Mouse (Mus musculus) midbrain, embryonic 16.5 days (tissue): ENCODE results near the gene Srcap. TPM values are rescaled to one million over a fixed set of nuclear protein-coding genes. Genes with fewer than 3 reads are reported as not detected.

Experiments
- ATAC-seq: fragments of 200-750 bp; cut with Nextera tagmentation; 2 replicates; pipeline ENCODE4 v1.8.0; 2017; ENCODE audit warnings: moderate TSS enrichment
- H3K27ac ChIP-seq: fragments of 300-500 bp; sonication (generic); 2 replicates; pipeline ENCODE4 v1.5.1; 2014; ENCODE audit warnings: mild to moderate bottlenecking, low read length, mixed read lengths
- H3K27me3 ChIP-seq: fragments of 300-500 bp; sonication (generic); 2 replicates; pipeline ENCODE4 v1.6.1; 2014; ENCODE audit warnings: low read depth, low read length, mixed read lengths; ENCODE audit not compliant: control insufficient read depth, insufficient read depth
- H3K36me3 ChIP-seq: fragments of 300-500 bp; sonication (generic); 2 replicates; pipeline ENCODE4 v1.6.1; 2014; ENCODE audit warnings: mild to moderate bottlenecking, low read length, moderate library complexity, mixed read lengths; ENCODE audit not compliant: control insufficient read depth, insufficient read depth
- H3K4me1 ChIP-seq: fragments of 300-500 bp; sonication (generic); 2 replicates; pipeline ENCODE4 v1.6.1; 2014; ENCODE audit warnings: mild to moderate bottlenecking, low read length, mixed read lengths; ENCODE audit not compliant: control insufficient read depth, insufficient read depth
- H3K4me2 ChIP-seq: fragments of 300-500 bp; sonication (generic); 2 replicates; pipeline ENCODE4 v1.6.1; 2014; ENCODE audit warnings: mild to moderate bottlenecking, low read length, mixed read lengths
- H3K4me3 ChIP-seq: fragments of 300-500 bp; sonication (generic); 2 replicates; pipeline ENCODE4 v1.5.1; 2014; ENCODE audit warnings: low read depth, mild to moderate bottlenecking, low read length, moderate library complexity, mixed read lengths
- H3K9ac ChIP-seq: fragments of 300-500 bp; sonication (generic); 2 replicates; pipeline ENCODE4 v1.6.1; 2014; ENCODE audit warnings: low read depth, low read length, mixed read lengths
- H3K9me3 ChIP-seq: fragments of 300-500 bp; sonication (generic); replicated peaks from 2 replicates; pipeline ENCODE4 v1.6.1; 2014; ENCODE audit warnings: mild to moderate bottlenecking, low read length, mixed read lengths; ENCODE audit not compliant: control insufficient read depth, poor library complexity, severe bottlenecking
- WGBS: fragments of 180-500 bp; shearing (Covaris S2); extraction: QIAGEN DNeasy Blood & Tissue Kit; methylation state at CpG from one replicate; pipeline ENCODE4 v1.1.7; 2014; 5-methylcytosine and 5-hydroxymethylcytosine counted together
- polyA plus RNA-seq: library from polyadenylated mRNA; unstranded; fragments of >200 nt; fragmentation: Nextera tagmentation; extraction: Ambion mirVana; gene quantifications from 2 replicates; pipeline ENCODE4 v1.2.1, GENCODE M21; 2015

Srcap gene
- polyA plus RNA-seq, 1 experiment from 2014 or later, result 38.4 TPM

DNA sequence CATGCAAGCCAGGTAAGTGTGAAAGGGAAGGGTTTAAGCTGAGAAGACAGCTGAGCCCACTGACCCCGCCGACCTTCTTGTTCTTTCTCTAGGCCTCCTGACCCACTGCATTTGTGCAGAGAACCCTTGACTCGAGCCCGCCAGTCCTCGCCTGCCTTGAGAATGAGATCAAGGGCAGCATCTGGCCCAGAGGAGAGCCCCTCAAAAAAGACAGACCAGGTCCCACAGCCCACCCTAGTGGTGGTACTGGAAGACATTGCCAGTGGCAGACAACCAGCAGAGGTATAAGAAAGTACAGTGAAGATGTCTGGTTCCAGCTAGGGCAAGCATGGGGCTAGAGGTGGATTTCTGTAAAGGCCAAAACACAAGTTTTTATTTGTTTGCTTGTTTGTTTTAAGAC, 38.1 kb upstream of the Srcap start:
- 75% methylated on average over 5 of the region's 5 CpGs for WGBS
- Histone ChIP-seq H3K27me3 (no peaks in the 10 kb centered on the region), H3K9me3 (no peaks in the 10 kb centered on the region), H3K27ac (no peak overlapping the region), H3K4me2 (no peak overlapping the region), H3K4me3 (no peak overlapping the region), H3K4me1 (peaks cover 27% of the 10 kb centered on the region), H3K36me3 (peaks cover 21% of the 10 kb centered on the region), H3K9ac (no peak overlapping the region)
- ATAC-seq, result no peak

DNA sequence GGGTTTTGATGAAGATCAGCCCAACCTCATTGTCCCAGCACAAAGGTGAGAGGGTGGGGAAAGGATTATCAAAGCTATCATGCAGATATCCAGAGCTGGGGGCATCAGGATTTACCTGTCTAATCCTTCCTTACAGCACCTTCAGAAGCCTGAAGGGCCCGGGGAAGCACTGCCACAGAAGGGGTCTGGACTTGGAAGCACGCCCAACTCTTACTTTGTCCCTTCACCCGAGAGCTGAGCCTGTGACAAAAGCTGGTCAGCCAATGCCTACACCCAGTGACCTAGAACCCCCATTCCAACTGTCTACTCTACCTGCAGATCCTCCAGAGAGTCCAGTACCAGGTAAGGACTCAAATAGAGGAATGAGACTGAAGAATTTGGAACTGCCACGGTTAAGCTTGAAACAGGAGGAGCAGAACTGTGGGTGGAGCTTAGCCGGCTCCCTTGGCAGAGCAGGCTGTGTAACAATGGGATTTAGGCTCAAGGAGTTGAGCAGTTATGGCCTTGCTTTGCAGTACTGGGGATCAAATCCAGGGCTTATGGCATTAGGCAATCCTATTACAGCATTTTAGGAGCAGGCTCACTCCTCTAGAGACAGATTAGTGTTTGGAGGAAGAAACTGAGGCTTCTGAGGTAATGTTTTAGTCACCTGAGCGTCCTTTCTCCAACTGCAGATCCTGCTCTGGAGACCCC, 37.3 kb upstream of the Srcap start:
- H3K36me3 ChIP-seq, result peaks cover 21% of the 10 kb centered on the region
- peaks cover 23% of the 10 kb centered on the region for H3K4me1 ChIP-seq
- no peaks in the 10 kb centered on the region for H3K27me3 ChIP-seq
- H3K9me3 ChIP-seq, result no peaks in the 10 kb centered on the region
- no peak overlapping the region for H3K4me3 ChIP-seq
- no peak overlapping the region for H3K27ac ChIP-seq
- 80% methylated on average over 6 of the region's 6 CpGs for WGBS
- no peak overlapping the region for H3K4me2 ChIP-seq
- H3K9ac ChIP-seq, result no peak overlapping the region
- ATAC-seq, result no peak

DNA sequence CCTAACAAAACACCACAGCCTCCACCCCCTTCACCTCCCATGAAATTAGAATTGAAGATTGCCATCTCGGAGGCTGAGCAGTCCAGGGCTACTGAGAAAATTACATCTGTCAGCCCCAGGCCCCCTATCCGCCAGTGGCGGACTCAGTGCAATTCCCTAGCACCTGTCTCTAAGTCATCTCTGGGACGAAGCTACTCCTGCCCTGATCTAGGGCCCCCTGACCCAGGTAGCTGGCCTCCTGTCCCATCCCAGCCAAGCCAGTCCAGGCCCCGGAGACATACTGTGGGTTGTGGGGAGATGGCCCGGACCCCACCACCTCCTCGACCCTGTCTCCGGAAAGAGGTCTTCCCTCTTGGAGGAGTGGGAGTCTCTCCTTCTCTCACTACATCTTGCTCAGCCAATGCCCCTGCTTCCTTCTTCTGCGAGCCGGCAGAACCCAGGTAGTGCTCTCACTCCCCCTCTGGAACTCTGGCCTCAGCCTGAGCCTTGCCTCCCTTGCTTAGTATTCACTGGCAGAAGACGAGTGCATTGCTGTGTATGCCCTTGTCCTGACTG, 36.5 kb upstream of the Srcap start:
- no peak for ATAC-seq

DNA sequence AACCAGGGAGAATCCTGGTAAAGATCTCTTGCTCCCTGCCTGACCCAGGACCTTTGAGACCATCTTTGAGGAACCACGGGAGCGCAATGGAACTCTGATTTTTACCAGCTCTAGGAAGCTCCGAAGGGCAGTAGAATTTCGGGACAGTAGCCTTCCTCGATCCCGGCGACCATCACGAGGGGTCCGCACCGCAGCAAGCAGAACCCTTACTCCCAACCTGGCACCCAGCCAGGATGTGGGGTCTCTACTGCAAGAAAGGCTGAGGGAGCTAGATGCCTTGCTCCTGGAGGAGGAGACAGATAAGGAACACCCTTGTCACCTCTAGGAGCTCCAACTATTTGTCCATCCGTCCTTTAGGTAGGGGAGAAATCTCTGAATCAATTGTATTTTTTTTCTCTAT, 35.4 kb upstream of the Srcap start:
- Histone ChIP-seq H3K4me3 (no peak overlapping the region), H3K27me3 (no peaks in the 10 kb centered on the region), H3K4me2 (no peak overlapping the region), H3K9ac (no peak overlapping the region), H3K27ac (no peak overlapping the region), H3K36me3 (peaks cover 21% of the 10 kb centered on the region), H3K9me3 (no peaks in the 10 kb centered on the region), H3K4me1 (peaks cover 33% of the 10 kb centered on the region)
- 94% methylated on average over 11 of the region's 11 CpGs for WGBS
- no peak for ATAC-seq

More for the DNA sequence above, 36.5 kb upstream of the Srcap start:
- Histone ChIP-seq H3K27me3 (no peaks in the 10 kb centered on the region), H3K36me3 (peaks cover 21% of the 10 kb centered on the region), H3K4me3 (no peak overlapping the region), H3K27ac (no peak overlapping the region), H3K4me1 (peaks cover 22% of the 10 kb centered on the region), H3K9me3 (no peaks in the 10 kb centered on the region), H3K9ac (no peak overlapping the region), H3K4me2 (no peak overlapping the region)
- 97% methylated on average over 11 of the region's 11 CpGs for WGBS

DNA sequence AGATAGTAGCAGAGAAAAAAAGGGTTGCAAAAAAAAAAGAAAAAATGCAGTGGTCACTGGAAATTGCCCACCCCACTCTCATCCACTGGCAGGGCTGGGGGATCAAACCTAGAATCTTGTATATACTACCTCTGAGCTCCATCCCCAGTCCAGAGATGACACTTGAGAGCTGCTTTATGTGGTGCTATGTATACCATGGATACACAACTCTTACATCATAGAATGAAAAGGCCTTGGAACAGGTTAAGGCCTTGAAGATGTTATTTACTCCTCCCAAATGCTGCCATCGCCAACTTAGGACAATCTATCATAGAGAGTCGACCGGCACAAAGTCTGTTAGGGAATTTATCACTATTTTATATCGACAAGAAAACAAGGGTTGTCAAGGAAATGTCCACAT, 34.9 kb upstream of the Srcap start:
- Histone ChIP-seq H3K4me3 (peak overlapping the region; percentile 76; the same call in 1 of the 2 replicates), H3K9me3 (no peaks in the 10 kb centered on the region), H3K4me2 (peak overlapping the region; percentile 69), H3K9ac (0 out of 2 replicates have a peak overlapping the region, but pooled peaks have one; percentile 36), H3K4me1 (peaks cover 33% of the 10 kb centered on the region), H3K36me3 (peaks cover 21% of the 10 kb centered on the region), H3K27me3 (no peaks in the 10 kb centered on the region), H3K27ac (peak overlapping the region; percentile 92)
- ATAC-seq, result no peak
- 89% methylated on average over 4 of the region's 4 CpGs for WGBS

DNA sequence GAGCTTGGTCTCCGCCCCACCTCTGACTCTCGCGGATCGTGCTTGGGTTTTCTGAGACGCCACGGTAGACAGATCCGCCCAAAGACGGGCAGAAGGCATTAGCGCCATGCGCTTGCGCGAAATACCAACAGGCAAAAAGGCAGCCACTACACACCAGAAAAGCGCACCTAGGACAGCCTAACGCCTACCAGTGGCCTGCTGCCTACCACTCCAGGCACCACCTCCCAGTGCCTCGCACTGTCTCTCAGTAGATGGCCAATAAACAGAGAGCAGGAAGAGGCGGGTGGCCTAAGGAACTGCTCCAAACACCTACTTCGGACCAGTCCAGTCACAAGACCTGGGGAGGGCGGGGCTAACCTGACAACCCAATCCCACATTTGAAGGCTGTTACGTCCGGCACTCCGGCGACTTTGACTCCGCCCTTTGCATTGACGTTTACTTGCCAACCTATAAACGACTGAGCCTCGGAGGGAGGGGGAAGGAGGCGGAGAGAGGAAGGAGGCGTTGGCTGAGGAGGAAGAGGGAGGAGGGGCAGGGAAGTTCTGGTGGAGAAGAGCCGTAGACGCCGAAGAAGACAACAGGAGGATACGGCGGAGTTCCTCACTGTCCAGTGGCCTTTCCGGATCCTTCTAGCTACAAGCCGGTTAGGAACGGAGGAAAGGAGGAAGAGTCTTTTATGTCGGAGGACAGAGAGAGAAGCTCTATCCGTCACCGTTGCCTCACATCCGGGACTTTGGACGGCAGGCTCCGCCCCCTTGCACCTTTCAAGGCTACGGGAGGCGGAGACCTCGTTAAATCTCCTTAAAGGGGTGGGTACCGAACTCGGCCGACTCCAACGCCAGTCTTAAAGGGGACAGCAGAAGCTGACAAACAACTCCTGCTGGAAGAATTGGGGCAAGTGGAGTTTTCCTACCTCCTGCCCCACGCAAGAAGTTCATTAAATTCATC, 33.8 kb upstream of the Srcap start:
- Histone ChIP-seq H3K27ac (peak overlapping the region; percentile 92), H3K27me3 (no peaks in the 10 kb centered on the region), H3K4me3 (peak overlapping the region; percentile 76), H3K4me2 (peak overlapping the region; percentile 79), H3K9ac (peak overlapping the region; percentile 88), H3K4me1 (peaks cover 24% of the 10 kb centered on the region), H3K36me3 (peaks cover 22% of the 10 kb centered on the region), H3K9me3 (no peaks in the 10 kb centered on the region)
- under 1% methylated on average over 50 of the region's 50 CpGs for WGBS
- ATAC-seq, result peak; percentile 93

DNA sequence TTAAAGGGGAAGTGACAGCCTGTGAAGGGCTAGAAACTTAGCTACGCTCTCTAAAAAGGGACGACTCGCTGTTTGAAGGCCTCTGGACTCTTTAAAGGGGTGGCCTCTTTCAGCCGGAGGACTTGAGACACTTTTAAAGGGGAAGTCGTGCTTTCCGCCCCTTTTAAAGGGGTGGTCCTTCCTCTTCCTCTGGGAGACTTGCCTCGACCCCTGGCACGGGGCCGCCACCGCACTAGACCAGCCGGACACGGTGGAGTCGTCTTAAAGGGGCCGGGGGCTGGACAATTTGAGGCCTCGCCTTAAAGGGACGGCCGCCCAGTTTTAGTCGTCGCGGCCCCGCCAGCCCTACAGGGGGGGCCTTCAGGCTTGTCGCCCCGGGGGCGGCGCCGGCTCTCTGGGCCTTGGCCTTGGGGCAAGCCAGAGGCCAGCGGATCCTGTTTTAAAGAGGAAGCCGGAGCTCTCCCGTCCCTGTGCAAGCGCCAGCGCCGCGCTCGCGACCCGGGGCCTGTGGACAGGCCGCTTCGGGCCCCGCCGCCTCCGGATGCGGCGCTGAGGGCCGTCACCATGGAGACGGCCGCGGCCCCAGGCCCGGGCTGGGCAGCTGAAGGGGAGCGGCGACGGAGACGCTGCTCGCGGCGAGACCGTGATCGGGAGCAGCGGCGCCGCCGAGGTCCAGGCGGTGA, 33.0 kb upstream of the Srcap start, which contains the start of gene Fbrs:
TSS of gene Fbrs (plus strand) at position 565 of the 683 bp plus-strand sequence.
- peaks cover 26% of the 10 kb centered on the region for H3K4me1 ChIP-seq
- 0% methylated on average over 45 of the region's 62 CpGs for WGBS
- peak within 1 kb of the TSS; percentile 76 for H3K4me3 ChIP-seq
- no peaks in the 10 kb centered on the region for H3K27me3 ChIP-seq
- H3K4me2 ChIP-seq, result peak within 1 kb of the TSS; percentile 79
- H3K9ac ChIP-seq, result peak within 1 kb of the TSS; percentile 88
- H3K27ac ChIP-seq, result peak within 1 kb of the TSS; percentile 92
- peak; percentile 83 for ATAC-seq
- no peaks in the 10 kb centered on the region for H3K9me3 ChIP-seq
- H3K36me3 ChIP-seq, result peaks cover 23% of the 10 kb centered on the region

DNA sequence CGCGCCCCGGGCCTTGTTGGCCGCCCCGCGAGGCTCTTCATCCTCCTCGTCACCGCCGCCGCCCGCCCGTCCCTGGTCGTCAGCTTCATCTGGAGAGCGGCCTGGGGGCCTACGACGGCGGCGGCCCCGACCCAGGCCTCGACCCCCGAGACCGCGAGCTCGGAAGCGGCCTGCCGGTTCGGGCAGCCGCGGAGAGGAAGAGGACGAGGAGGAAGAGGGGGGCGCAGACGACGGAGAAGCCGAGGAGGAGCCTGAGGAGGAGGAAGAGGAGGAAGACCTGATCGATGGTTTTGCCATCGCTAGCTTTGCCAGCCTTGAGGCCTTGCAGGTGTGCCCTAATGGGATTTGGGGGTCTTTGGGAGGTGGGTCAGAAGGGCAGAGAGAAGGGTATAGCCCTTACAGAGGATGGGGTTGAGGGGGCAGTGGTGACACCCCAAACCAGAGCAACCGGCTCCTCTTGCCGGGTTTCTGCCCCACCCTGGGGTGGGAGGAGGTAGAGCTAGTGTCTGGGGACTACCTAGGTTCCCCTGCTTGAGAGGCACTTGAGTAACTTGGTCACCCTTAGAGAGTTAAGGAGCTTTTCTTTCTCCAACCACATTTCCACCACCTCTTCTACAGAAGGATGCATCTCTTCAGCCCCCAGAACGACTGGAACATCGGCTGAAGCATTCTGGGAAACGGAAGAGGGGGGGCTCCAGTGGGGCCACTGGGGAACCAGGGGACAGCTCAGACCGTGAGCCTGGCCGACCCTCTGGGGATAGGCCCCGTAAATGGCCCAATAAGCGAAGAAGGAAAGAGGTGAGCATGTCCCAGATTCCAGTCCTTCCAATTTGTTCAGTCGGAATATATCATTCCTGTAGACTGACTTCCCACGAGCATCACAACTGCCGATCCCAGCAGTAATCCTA, 32.2 kb upstream of the Srcap start:
- no peaks in the 10 kb centered on the region for H3K9me3 ChIP-seq
- H3K9ac ChIP-seq, result peak overlapping the region; percentile 88
- H3K27ac ChIP-seq, result peak overlapping the region; percentile 92
- peaks cover 23% of the 10 kb centered on the region for H3K36me3 ChIP-seq
- H3K4me2 ChIP-seq, result peak overlapping the region; percentile 79
- no peak for ATAC-seq
- H3K4me3 ChIP-seq, result peak overlapping the region; percentile 76
- no peaks in the 10 kb centered on the region for H3K27me3 ChIP-seq
- H3K4me1 ChIP-seq, result peaks cover 27% of the 10 kb centered on the region
- WGBS, result 4% methylated on average over 41 of the region's 48 CpGs
